Mouse (Mus musculus): ENCODE results near the gene Foxa2.

Foxa2 gene

GRCm38 (mm10) chr2:148046799-148047165, at the start of gene Foxa2:
Gene Foxa2 (minus strand): TSS chr2:148046969.
- no peak for DNase-seq (ENCODE audit: low read depth)

- DNase-seq (ENCODE audit: low read depth): no peak
These were observed 45.3 kb upstream of the Foxa2 start for GRCm38 (mm10) chr2:148092089-148092488.

GRCm38 (mm10) chr2:148091657-148092056, 44.9 kb upstream of the Foxa2 start:
- DNase-seq (ENCODE audit: low read depth): no peak

- DNase-seq (ENCODE audit: low read depth): no peak
These were observed 43.3 kb upstream of the Foxa2 start for GRCm38 (mm10) chr2:148090071-148090470.

GRCm38 (mm10) chr2:148085529-148085928, 38.8 kb upstream of the Foxa2 start:
- no peak for DNase-seq (ENCODE audit: low read depth)

GRCm38 (mm10) chr2:148085126-148085525, 38.4 kb upstream of the Foxa2 start:
- DNase-seq (ENCODE audit: low read depth): no peak

GRCm38 (mm10) chr2:148082283-148082682, 35.5 kb upstream of the Foxa2 start:
- DNase-seq (ENCODE audit: low read depth): peak; percentile 29

- no peak for DNase-seq (ENCODE audit: low read depth)
These were observed 13.9 kb upstream of the Foxa2 start for GRCm38 (mm10) chr2:148060705-148061104.

- DNase-seq (ENCODE audit: low read depth): no peak
These were observed 6.6 kb upstream of the Foxa2 start for GRCm38 (mm10) chr2:148053411-148053810.

- DNase-seq (ENCODE audit: low read depth): peak; percentile 28
These were observed 1.8 kb upstream of the Foxa2 start for GRCm38 (mm10) chr2:148048484-148049129.

- no peak for DNase-seq (ENCODE audit: low read depth)
These were observed 842 bp upstream of the Foxa2 start for GRCm38 (mm10) chr2:148047611-148048010.

- DNase-seq (ENCODE audit: low read depth): no peak
These were observed 601 bp downstream of the Foxa2 start for GRCm38 (mm10) chr2:148045937-148046798.

- DNase-seq (ENCODE audit: low read depth): no peak
These were observed 1.2 kb downstream of the Foxa2 start for GRCm38 (mm10) chr2:148045543-148045936.

- DNase-seq (ENCODE audit: low read depth): no peak
These were observed 1.8 kb downstream of the Foxa2 start for GRCm38 (mm10) chr2:148044877-148045539.

GRCm38 (mm10) chr2:148043976-148044876, 2.5 kb downstream of the Foxa2 start:
- no peak for DNase-seq (ENCODE audit: low read depth)

GRCm38 (mm10) chr2:148043271-148043975, 3.3 kb downstream of the Foxa2 start:
- no peak for DNase-seq (ENCODE audit: low read depth)

GRCm38 (mm10) chr2:148042126-148042640, 4.6 kb downstream of the Foxa2 start:
- no peak for DNase-seq (ENCODE audit: low read depth)

GRCm38 (mm10) chr2:148041381-148041780, 5.4 kb downstream of the Foxa2 start:
- DNase-seq (ENCODE audit: low read depth): no peak

- no peak for DNase-seq (ENCODE audit: low read depth)
These were observed 6.3 kb downstream of the Foxa2 start for GRCm38 (mm10) chr2:148040236-148041121.

Measured in c-Kit-positive CD71-negative TER-119-negative erythroid progenitor cells, embryonic 14.5 days (primary cell).